Mouse (Mus musculus): ENCODE results near the gene Bod1l.

Bod1l gene

GRCm38 (mm10) chr5:41804643-41805042, 39.5 kb downstream of the Bod1l start:
- no peak for DNase-seq (ENCODE audit: low read depth in 2 of 2, low spot score in 2 of 2)

DNA sequence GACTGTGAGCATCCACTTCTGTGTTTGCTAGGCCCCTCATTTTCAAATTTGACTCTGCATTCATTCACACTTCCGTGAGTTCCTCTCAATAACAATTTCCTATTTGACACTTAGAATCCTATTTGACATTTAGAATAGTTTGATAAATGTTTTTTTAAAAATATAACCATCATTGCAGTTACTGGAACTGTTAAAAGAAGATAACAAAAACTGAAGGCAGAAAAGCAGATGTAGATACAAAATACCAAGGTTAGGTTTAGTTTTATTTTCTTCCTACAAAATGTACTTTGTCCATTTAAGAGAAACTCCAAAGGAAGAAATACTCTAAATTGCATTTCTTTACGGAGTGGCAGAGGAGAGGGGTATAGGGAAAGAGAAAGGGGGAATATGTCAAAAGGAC, 42.5 kb downstream of the Bod1l start:
- no peak for DNase-seq (ENCODE audit: low read depth in 2 of 2, low spot score in 2 of 2)

DNA sequence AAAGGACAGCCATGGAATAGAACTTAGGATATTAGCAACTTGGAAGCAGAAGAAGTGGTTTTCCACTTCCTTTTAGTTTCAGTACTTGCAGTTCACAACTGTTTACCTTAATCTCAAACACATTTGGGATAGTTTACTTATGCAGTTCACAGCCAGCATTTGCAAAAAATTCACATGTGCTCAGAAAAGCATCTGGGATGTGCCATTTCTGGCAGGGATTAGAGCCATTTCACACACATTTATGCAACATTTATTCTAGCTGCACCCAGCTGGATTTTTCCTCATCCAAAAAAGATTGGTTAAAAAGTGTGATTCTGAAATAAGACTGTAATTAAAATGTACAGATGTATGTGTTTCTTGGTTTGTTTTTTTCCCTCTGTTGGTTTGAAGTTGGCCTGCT, 49.7 kb downstream of the Bod1l start:
- DNase-seq (ENCODE audit: low read depth in 2 of 2, low spot score in 2 of 2), result no peak

GRCm38 (mm10) chr5:41790517-41790916, 53.6 kb downstream of the Bod1l start:
- no peak for DNase-seq (ENCODE audit: low read depth in 2 of 2, low spot score in 2 of 2)

- DNase-seq (ENCODE audit: low read depth in 2 of 2, low spot score in 2 of 2), result no peak
Measured at GRCm38 (mm10) chr5:41788877-41789276, 55.2 kb downstream of the Bod1l start.

- DNase-seq (ENCODE audit: low read depth in 2 of 2, low spot score in 2 of 2), result no peak
Measured at GRCm38 (mm10) chr5:41781890-41782289, 62.2 kb downstream of the Bod1l start.

DNA sequence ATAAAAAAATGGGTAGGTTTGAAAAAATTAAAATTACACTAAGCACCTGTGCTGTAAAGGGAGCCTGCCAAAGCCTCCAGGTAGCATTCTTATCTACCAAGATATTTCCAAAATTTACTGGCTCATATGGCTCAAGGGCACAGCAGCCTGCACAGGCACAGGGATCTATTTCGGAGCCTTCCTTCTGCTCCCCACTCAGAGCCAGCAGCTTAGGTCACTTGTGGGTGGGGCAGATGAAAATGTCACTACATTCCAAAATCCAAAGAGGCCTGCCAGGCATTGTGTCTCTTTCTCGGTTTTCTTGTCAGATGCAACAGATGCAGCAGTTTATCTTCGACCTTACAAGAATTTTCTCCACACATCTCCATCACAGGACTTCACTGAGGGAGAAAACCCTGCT, 64.1 kb downstream of the Bod1l start:
- DNase-seq (ENCODE audit: low read depth in 2 of 2, low spot score in 2 of 2), result no peak

- DNase-seq (ENCODE audit: low read depth in 2 of 2, low spot score in 2 of 2), result no peak
Measured at GRCm38 (mm10) chr5:41775728-41776127, 68.4 kb downstream of the Bod1l start.

GRCm38 (mm10) chr5:41775273-41775672, 68.8 kb downstream of the Bod1l start:
- no peak for DNase-seq (ENCODE audit: low read depth in 2 of 2, low spot score in 2 of 2)

DNA sequence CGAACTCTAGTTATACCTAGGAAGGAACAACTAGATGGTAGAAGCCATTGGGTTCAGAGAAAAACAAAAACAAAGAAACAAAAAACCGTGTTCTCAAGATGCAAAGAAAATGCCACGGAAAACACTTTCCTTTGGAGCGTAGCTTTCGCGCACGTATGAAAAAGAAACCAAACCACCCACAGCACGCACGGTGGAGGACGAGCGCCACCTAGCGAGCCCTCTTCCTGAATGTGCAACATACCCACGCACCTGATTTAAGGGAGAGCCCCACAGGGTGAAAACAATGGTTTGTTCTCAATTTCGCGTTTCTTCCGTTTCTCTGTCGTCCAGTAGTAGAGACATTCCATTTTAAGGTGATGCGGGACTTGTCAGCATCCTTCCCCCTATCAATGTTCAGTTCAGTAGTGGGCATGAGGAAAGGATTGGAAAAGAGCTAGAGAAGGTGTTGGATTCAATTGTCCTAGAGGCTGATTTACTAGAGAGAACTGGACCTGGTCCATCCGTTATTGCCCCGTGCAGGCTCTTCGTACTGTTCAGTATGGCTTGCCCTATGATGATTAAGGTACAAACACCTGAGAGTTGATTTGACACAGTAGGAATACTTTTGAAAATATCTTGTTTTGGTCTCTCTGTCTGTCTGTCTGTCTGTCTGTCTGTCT, 75.6 kb downstream of the Bod1l start:
- peak; percentile 76 to 78 for DNase-seq (ENCODE audit: low read depth in 2 of 2, low spot score in 2 of 2)

DNA sequence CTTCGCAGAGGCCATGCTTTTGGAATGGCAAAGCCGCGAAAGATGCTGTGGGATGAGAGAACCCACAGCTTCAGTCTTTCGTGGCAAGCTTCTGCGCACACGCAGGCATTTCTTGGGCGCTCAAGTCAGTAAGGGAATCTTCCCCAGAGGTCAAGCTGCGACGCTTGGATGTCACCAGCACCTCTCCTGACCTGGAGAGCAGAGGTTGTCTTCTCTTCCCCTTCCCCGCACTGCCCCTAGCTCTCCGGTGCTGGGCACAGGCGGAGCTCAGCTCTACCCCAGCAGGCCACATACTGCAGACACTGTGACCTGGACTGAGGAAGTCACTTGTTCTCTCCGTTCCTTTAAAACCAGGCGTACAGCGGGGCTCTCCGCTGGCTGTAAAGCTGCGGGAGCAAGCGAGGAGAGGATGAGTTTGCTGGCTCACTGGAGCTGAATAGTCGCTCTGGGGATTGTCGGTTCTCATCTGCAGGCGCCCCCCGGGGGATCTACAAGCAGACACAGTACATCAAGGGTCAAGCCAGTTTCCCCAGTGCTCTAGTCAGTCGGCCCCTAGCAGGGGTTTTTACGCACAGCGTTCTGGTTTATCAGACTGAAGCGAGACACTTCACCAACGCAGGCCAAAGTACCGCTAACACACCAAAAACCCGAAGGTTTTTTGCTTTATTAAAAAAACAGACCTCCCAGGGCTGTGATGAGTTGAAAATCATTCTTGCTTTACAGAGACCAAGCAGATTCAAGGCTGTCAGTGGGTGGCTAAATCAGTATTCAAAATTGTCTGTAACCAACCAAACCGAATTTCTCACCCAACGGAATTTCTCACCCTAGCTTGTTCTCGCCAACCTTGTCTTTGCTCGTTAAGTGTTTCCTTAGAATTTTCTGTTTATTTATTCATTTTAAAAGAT, 76.6 kb downstream of the Bod1l start:
- DNase-seq (ENCODE audit: low read depth in 2 of 2, low spot score in 2 of 2), result no peak

DNA sequence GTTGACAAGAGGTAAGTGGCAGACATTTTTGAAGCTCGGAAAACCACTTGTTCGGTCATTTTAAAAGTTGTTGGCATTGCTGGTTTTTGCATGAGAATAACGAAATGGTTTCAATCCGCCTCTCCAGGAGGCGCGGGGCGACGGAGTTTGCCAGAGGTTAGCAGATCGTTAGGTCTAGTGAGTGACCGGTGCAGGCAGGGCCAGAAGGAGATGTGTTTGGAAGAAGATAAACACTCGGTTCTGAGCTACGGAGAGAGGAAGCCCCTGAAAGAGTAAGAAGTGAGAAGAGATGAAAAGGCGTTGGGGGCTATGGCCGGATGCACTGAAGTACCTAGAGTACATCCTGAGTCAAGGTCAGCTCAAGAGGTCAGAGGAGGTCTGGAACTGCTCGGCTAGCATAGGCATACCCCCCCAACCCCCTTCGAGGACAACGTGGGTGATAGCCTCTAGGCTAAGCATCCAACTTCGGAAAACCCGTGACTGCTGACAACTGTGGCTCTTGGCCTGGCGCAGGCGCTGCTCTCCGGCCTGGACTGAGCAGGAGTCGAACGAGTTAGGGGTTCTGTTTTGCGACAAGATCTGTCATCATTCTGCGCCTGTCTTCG, 77.6 kb downstream of the Bod1l start:
- no peak for DNase-seq (ENCODE audit: low read depth in 2 of 2, low spot score in 2 of 2)

DNA sequence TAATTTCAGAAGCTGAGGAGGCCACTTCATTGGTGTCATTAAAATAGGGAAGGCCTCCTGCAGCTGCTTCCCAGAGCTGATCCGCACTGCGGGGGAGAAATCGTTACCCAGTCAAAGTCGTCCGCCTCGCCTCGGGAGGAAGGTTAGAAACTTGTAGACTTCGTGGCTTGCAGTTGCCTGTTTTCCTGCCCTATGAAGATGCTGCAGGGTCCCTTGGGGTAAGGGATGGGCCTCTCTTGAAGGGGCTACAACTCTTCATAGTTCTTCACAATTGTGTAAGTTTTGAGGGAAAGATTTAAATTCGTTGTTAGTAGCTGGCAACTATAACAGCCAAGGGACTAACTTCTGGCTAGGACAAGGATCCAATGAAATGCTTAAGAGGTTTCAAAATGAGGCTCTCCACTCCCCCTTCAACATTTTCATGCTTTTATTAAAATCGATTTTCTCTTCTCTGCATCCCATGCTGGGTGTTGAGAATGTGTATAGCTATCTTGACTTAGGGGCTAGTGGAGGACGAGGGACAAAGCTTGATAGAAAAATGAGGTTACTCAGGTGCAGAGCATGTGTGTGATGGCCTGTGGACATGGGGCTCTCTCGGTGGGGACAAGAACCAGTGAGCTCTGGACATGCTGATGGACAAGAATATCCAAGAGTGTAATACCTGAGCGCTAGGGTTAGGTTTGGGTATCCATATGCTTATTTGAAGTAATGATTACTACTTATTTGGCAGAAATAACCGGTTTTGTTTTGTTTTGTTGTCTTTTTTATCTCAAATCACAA, 78.3 kb downstream of the Bod1l start:
- no peak for DNase-seq (ENCODE audit: low read depth in 2 of 2, low spot score in 2 of 2)

DNA sequence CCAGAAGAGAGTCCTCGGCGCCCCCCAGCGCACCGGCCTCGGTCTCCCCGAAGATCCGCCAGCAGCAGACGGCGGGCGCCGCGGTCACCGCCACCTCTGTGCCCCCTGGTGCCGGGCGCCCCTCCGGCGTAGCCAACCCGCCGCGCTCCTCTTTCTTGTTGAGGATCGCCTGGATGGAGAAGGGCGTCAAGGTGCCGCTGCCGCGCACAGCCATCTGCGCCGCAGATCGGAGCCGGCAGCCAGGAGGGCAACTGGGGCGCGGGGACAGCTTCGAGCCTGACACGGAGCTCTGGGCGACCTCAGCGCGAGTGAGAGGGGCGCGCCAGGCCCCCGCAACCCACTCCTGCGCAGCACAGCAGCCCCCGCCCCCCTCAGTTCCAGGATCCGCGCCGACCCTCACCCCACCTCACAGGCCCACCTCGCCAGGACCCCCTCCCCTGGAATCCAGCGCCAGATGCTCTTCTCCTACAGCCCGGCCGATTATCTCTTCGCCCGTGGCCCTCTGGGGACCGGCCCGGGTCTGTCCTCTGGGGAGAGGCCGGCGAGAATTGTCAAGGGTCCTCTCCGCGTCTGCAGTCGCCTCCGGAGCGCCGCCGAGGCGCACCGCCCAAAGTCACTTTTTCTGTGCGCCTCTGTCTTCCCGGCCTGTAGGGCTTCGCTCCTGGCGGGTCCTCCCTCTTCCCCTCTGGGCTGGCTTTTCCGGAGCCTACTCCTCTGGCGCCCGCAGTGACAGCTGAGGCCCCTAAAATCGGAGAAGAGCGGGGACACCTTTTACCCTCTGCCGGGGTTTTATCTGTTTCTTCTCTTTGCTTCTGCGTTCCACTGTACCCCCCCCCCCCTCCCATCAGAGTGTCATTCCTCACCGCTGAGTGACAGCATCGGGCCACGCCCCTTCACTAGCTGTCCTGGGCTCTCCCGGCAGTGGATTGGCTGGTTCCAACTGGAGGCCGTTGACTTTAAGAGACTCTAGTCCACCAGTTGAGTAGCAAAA, 80.1 kb downstream of the Bod1l start, which contains the start of gene Nkx3-2:
Gene Nkx3-2, minus strand, starts transcription at position 771 of the 991 bp plus-strand sequence.
- no peak for DNase-seq (ENCODE audit: low read depth in 2 of 2, low spot score in 2 of 2)

GRCm38 (mm10) chr5:41762947-41763730, 81.0 kb downstream of the Bod1l start:
- no peak for DNase-seq (ENCODE audit: low read depth in 2 of 2, low spot score in 2 of 2)

- DNase-seq (ENCODE audit: low read depth in 2 of 2, low spot score in 2 of 2), result no peak
Measured at GRCm38 (mm10) chr5:41762141-41762946, 81.8 kb downstream of the Bod1l start.

- DNase-seq (ENCODE audit: low read depth in 2 of 2, low spot score in 2 of 2), result no peak
Measured at GRCm38 (mm10) chr5:41761509-41762140, 82.5 kb downstream of the Bod1l start.

All from CD8-positive naive resting alpha-beta T cell, adult 2 months (primary cell).